Mouse (Mus musculus) ovary, adult 18-20 months (tissue): ENCODE results near the gene Slc35c2.
A peak's percentile ranks its signal among the peaks of the same experiment; 100 is the strongest.

Experiments
- DNase-seq: peaks from one replicate; pipeline ENCODE4 v3.0.0; 2022; ENCODE audit warnings: low spot score, mixed read lengths

Gene Slc35c2

DNA sequence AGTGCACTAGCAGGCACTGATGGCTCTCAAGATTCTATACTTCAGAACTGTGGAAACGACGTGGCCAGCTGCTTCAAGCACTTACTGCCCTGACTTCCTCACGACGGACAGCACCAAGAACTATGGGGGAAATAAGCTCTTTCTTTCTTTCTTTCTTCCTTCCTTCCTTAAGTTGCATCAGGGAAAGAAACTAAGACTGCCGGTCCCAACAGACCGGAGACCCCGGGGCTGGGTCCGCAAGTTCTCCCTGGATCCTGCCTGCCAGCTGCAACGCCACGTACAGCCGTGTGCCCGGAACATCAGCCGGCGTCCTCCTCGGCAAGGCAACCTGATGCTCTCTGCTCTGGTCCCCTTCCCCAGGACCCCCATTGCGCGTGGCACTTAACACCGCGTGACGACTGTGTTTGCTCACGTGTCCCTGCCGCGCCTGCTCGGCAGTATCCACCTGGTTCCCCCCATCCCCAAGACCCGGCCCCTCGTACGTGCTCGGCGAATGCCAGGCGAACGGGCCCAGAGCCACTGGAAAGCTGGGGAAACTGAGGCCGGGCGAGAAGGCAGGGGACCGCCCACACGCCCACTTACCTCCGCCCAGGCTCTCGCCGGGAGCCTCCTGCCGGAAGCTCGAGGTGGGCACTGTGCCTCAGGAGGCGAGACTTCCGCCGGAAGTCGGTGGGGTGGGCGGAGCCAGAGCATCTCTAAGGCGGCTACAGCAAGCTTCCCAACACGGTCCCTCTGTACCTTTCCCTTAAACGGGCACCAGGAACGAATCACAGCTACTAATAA, at the start of gene Slc35c2:
Gene Slc35c2, minus strand, starts transcription at position 668 of the 783 bp plus-strand sequence.
- DNase-seq: peak; percentile 82

- no peak for DNase-seq
Observed at GRCm38 (mm10) chr2:165337191-165337590, 49.5 kb upstream of the Slc35c2 start.

GRCm38 (mm10) chr2:165332610-165333210, 45.0 kb upstream of the Slc35c2 start:
- no peak for DNase-seq

- no peak for DNase-seq
Observed at GRCm38 (mm10) chr2:165329703-165330102, 42.0 kb upstream of the Slc35c2 start.

DNA sequence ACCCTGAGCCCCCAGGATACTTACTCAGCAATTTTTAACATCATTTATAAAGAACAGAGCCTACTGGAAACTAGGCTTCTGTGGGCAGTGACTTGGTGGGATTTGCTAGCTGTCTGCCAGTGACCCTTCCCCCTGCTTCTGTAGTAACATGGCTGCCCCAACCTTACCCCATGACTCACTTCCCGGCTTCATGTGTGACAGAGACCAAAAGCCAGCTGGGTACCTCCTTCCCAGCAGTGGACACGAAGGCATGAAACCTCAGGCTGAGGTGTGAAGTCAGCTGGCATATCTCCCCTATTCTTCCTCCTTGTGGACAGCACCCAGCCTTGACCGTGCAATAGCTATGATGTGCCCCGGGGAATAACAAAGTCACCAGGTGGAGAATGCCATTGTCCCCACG, 41.1 kb upstream of the Slc35c2 start:
- DNase-seq: no peak

GRCm38 (mm10) chr2:165327386-165327785, 39.7 kb upstream of the Slc35c2 start:
- no peak for DNase-seq

GRCm38 (mm10) chr2:165326304-165327190, 38.9 kb upstream of the Slc35c2 start, which contains the start of gene Elmo2:
Elmo2 (minus strand) TSS chr2:165326479.
- peak; percentile 94 for DNase-seq

DNA sequence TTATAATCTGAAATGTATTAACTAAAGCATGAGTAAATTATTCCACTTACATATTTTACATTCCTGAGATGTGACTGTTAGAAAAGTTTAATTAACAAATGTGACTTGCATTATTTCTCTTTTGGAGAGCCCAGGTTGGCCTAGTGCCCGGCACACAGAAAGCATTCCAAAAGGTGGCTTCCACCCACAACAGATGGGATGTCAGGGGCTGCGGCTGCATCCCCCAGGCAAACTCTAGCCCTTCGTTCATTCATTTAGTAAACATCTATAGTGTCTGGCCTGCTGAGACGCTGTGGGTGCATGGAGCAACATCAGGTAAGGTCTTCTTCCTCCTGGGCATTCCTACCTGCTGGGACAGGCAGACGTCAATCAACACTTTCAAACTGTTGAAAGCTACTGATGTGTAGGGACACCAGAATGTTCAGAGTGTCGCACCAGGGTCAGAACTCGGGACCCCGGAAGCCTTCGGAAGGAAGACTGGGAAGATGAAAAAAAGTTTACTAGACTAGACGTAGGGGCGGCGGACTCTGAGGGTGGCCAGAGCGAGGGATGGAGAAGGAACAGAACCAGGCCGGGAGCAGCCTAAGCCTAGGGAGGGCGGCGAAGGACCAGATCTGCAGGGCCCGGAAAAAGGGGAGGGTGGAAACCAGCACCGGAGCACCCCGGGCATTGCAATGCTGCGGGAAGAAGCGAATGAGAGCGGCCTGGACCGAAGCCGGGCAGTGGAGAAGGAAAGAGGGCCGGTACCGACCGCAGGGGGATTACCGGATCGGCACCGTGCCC, 38.0 kb upstream of the Slc35c2 start:
- DNase-seq: no peak

DNA sequence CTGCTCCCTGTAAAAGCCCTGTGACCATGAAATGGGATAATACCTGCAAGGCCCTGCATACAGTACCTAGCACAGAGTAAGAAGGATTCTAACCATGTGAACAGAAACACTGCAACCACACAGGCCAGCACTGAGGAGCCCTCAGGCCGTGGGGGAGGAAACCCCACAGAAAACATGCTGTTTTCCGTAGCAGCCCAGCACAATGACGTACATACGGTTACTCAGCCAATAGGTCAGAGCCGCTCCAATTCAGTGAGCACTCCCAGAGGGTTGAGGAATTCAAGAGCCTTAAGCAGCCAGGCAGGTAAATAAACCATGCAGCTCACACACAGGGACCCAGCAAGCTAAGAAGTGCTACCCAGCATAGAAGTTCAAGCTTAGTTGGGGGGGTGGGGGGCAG, 36.3 kb upstream of the Slc35c2 start:
- DNase-seq: no peak

- DNase-seq: no peak
Observed at GRCm38 (mm10) chr2:165323484-165323883, 35.8 kb upstream of the Slc35c2 start.

DNA sequence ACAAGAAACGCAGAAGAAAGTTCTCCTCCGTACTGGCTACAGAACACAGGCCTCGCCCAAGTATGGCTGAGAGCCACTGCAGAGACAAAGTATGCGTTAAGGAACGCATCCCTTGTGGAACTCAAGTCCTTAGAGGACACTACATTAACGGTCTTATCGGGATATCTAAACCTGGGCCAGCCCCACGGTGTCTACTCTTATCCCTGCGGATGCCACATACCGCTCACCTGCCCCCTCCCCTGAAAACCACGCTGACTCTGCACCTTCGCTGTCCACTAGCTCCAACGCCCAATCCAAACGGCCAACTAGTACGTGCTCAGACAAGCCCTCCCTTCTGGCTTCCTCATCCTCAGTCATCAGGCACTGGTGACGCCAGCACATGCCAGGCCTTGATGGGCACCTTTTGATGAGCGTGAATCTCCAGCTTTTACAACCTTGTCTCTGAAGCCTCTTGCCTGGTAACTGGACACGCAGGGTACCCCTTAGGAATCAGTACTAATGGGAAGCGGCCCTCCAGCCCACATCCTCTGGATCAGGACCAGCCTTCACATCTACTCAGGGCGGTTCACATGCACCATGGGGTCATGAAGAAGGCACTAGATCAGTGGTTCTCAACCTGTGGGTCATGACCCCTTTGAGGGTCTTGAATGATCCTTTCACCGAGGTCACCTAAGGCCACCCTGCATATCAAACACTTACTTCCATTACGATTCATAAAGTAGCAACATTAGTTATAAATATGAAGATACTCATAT, 34.5 kb upstream of the Slc35c2 start:
- no peak for DNase-seq

GRCm38 (mm10) chr2:165321381-165321888, 33.8 kb upstream of the Slc35c2 start:
- no peak for DNase-seq

DNA sequence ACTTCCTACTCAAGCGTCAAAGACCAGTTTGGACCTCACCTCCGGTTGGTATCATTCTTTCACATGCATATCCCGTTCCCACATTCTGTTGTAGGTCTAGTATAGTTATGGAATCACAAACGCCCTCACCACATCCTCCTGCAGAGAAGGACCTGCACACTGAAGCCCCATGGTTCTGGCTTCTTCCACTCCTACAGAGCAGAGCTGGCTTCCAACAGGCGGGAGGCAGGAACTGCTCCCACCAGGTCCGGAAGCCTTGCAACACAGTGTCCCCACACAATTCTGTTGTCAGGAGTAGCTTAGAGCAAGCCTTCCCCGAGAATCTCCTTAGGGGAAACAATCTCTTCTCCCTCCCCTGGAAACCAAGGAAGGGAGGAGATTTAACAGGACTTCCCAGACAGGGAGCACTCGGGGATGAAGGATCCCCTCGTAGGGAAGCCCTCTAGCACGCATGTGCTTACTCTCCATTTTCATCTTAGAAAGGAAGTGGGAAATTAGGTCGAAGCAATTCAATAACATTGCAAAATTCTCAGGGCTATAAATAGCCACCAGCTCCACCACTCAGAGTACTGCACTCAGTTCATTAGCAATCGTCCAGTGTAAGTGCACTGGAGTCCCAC, 33.0 kb upstream of the Slc35c2 start:
- no peak for DNase-seq

DNA sequence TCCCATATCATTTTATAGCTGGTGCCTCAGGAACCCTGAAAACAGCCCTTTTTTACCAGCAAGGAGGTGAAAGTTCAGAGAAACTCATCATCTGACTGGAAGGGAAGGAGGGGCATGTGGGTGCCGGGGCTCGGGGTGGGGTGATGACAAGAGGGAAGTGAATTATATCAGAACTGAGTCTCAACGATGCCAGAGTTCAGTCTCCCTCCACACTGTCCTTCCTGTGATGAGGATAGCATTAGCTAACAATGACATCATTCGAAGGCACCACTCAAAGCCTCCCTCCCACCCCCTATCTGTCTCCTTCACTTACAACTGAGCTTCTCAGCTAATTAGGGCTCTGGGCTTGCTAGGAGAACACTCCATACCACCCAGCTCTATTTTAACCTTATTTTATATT, 31.8 kb upstream of the Slc35c2 start:
- DNase-seq: no peak

GRCm38 (mm10) chr2:165318941-165319340, 31.3 kb upstream of the Slc35c2 start:
- no peak for DNase-seq

GRCm38 (mm10) chr2:165317621-165318263, 30.1 kb upstream of the Slc35c2 start:
- DNase-seq: no peak

GRCm38 (mm10) chr2:165316837-165317473, 29.3 kb upstream of the Slc35c2 start:
- DNase-seq: no peak

- no peak for DNase-seq
Observed at GRCm38 (mm10) chr2:165316204-165316603, 28.5 kb upstream of the Slc35c2 start.

DNA sequence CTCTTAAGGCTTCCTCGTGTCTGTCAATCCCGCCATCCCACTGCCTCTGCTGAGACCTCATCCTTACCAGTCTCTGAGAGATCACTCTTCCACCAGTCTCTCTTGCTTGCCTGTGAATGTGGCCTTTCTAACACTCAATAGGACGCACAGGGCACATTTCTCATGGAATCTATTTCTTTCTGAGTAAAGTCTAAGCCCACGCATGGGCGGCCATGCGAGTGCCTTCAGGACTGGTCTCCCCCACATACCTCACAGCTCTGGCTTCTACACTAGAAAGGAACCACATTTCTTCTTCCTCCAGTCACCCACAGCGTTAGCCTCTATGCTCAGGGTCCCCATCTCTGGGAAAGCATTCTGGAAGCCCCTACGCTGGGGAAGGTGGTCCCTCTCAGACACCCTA, 26.5 kb upstream of the Slc35c2 start:
- DNase-seq: no peak
